Mouse (Mus musculus): ENCODE measurements at regions not wholly inside any gene's neighbourhood (a gene's known extent, or its start where the extent isn't known, plus 50 kb on each side); places are given as distances from the start of the nearest gene placed in this dataset.
A peak's percentile ranks its signal among the peaks of the same experiment; 100 is the strongest.
"Not testable (repeated sequence)": the region's sequence is repeated elsewhere in the genome, so short reads cannot be mapped to it uniquely, and the experiment has no call there.

DNA sequence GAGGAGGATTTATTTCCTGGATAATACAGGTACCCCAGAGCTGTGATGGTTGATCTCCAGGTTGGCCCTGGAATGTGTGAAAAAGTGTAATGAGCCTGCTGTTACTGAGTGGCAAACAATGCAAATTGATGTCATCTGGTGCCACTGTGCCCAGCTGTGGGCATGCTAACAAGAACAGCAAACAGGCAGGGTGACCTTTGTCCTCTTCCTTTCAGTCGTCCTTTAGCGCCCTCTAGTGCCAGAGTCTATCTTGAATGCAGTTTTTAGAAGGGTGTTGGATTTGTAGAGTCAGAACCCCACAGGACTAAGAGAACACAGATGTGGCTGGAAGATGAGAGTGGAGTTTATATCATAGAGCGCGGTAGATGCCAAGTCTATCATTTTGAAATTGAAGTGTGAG lies 164.3 kb downstream of the Sdhaf3 start:
- peak; percentile 19 for DNase-seq (ENCODE audit: low read depth, low spot score)

DNA sequence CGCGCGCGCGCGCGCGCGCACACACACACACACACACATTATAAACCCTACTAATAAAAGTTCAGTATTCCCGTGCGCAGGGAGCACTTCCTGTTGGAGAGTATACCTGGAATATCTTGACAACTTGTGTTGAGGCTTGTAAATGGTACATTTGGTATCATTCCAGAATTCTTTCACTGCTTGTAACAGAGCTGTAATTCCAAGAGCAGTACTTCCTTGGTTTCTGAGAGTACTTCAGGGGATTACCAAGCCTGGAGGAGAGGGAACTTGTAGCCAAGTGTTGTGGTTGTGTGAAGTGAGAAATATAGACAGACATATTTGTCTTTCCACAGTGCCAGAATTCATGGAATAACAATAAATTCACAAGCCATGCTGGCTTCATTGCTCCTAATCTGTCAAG lies 177.2 kb downstream of the Sdhaf3 start:
- no peak for DNase-seq (ENCODE audit: low read depth, low spot score)

DNA sequence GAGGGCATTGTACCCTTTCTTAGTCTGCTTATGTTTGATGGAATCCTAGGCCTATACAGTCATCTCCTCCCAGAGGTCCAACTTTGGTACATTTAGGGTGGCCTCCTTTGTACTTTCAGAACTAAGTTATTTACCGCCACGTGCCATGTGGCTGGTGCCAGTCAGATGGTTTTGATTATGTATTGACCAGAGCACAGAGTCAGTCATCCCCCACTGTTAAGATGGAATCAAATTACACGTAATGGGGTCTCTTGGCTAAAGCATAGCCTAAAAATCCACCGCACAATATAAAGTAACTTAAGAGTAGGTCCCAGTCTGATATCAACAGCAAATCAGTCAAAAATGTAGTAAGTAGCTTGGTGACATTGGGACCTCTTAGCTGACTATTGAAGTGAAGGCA lies 178.3 kb downstream of the Sdhaf3 start:
- DNase-seq (ENCODE audit: low read depth, low spot score) = no peak

DNA sequence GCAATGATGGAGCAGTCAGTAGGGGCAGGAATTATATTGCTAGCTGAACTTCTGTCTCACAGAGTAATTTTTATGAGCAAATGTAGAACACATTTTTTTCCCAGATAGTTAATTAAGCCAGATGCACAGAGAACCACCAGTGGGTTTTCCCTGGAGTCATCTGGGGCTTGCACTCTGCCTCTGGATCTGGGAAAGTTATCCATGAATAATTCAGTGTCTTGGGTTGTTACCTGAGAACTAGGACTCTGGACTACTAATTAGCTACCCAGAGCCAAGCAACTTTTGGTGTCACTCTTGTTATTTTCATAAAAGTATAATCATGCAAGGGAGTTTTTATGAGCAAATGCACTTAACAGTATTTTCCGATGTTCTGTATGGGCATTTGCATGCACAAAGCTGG lies 179.1 kb downstream of the Sdhaf3 start:
- DNase-seq (ENCODE audit: low read depth, low spot score) = no peak

DNA sequence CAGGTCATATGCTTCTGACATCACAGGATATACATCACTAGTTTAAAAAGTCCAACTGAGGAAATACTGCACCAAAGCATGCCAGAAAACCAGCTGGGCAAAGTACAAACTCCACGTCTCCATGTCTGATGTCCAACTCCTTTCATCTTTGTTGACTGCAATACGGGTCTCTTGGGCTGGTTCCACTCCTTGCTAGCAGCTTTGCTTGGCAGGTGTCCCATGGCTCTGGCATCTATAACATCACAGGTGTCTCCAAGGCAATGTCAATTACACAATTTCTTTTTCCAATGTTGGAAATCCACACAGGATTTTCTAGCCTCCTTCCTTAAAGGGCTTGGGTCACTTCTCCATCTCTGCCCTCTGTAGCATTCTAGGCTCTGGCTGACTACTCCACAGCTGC lies 225.9 kb downstream of the Sdhaf3 start:
- DNase-seq (ENCODE audit: low read depth, low spot score) = no peak

DNA sequence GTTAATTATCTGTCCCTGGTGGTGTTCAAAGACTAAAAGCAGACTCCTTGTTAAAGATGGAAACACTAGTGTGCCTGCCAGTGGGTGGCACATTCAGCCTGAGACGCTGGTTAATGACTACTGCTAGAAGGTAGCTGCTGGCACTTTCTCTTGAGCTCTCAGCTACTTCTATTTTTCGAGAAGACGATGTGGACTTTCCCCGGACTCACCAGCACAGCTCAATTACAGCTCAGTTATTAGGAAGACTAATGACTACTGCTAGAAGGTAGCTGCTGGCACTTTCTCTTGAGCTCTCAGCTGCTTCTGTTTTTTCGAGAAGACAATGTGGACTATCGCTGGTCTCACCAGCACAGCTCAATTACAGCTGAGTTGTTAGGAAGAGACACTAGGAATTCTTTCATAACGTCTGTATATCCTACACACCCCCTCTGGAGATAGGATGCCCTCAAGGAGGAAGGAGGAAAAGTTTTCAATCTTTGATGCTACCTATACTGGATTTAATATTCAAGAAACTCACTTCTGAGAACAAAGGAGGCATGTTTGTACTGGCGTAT lies 243.3 kb downstream of the Sdhaf3 start:
- no peak for DNase-seq (ENCODE audit: low read depth, low spot score)

DNA sequence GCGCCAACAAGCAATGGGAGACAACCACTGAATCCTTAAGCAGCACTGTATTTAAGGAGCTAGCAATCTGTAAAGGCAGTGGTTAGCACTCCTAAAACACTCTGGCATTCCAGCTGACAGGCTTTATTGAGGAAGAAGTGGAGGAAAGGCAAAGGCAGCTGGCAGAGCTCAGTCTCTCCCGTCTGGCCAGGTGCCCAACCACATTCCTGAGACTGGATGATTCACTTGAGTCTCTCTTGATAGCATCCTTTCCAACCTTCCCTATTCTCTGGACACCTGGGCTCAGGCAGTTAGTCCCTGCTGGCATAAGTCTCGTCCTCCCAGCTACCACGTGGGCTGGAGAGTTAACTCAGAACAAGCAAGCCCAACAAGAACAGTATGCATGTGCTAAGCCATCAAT lies 260.1 kb downstream of the Sdhaf3 start:
- DNase-seq (ENCODE audit: low read depth, low spot score) = no peak

DNA sequence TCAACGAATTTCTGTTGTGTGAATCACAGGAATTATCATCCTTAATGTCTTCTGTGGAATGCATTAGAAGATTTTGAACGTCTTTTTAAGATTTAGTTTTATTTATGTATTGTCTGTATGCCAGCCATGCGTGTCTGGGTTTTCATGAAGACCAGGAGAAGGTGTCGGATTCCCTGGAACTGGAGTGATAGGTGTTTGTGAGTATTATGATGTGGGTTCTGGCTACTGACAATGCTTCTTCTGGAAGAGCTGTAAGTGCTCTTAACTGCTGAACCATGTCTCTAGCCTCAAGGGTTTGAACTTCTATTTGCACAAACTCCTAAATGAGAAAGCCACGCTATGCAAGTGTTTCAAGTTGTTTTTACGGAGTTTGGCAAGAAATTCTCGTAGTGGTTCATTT lies 296.5 kb downstream of the Sdhaf3 start:
- DNase-seq (ENCODE audit: low read depth, low spot score) = no peak

DNA sequence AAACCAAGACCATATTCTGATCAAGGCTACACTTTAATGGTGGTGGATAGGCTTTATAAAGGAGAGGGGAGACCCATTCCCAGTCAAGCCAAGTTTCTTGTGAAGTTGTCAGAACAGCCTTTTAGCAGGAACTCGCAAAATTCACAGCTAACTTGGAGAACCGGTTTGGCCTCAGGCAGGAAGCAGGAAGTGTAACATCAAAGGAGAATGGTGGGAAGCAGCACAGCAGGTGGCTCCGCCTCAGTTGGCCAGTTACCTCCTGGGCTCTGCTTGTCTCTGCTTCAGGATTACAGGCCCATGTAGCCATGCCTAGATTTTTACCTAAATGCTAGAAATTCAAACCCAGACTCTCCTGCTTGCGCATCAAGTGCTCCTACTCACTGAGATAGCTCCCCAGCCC lies 277.2 kb upstream of the Tac1 start:
- DNase-seq (ENCODE audit: low read depth, low spot score) = no peak

DNA sequence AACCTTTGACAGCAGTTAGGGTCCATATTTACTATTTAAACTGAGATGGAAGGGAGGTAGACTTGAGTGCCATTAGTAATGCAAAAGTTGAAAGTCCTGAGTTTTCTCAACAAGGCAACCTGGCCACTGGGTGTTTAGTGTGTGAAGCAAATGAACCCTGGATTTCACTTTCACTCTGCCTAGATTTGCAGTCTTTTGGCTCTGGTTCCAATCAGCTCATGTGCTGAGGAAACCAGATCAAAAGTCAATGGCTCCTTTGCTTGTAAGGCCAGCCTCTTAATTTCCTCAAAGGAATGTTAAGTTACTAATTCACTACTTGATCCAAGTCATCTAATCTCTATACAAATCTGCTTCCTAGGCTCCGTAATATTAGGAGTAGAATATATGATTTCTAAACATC lies 247.7 kb upstream of the Tac1 start:
- DNase-seq (ENCODE audit: low read depth, low spot score) = no peak

DNA sequence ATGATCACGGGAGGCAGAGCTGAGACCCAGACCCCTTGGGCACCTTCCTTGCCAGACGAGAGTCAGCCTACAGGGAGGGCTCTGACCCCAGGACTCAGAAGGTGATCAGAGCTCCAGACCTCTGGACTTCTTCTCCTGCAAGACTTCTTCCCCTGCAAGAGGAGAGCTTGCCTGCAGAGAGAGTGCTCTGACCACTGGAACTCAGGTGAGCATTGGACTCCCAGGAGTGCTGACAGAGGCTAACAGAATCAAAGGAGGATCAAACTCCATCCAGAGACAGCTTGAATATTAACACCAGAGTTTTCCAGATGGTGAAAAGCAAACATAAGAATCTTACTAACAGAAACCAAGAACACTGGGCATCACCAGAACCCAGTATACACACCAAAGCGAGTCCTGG lies 241.2 kb upstream of the Tac1 start:
- no peak for DNase-seq (ENCODE audit: low read depth, low spot score)

DNA sequence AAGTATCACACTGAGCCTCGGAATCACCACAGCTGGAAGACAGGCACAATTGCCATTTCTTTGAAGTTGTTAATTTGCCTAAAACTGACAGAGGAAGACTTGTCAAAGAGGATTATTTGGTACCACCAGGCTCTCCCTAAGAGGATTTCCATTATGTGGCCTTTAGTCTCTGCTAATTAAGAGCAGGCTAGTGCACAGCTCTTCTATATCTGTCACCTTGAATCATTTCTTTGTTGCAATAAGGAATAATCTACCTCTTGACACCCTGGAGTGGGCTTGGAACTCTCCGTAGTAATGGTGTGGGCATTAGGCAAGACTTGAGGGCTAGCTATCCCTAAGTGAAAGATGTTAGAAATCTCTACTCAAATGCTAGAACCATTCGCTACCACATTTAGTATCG lies 227.7 kb upstream of the Tac1 start:
- no peak for DNase-seq (ENCODE audit: low read depth, low spot score)

DNA sequence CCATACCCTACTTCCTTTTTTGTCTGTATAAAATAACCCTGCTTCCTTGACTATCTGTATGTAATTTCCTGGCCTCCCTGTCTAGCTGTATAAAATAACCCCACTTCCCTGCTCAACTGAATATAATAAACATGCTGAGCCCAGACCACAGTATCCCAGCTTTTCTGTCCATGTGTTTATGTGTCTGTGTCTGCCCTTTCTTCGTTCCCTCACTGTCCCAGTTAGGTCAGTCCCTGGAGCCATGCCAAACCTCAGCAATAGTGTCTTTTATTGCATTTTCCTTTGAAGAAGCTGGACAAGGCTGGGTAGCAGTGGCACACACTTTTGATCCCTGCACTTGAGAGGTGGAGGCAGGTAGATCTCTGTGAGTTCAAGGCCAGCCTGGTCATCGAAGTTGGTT lies 198.0 kb upstream of the Tac1 start:
- DNase-seq (ENCODE audit: low read depth, low spot score) = no peak

DNA sequence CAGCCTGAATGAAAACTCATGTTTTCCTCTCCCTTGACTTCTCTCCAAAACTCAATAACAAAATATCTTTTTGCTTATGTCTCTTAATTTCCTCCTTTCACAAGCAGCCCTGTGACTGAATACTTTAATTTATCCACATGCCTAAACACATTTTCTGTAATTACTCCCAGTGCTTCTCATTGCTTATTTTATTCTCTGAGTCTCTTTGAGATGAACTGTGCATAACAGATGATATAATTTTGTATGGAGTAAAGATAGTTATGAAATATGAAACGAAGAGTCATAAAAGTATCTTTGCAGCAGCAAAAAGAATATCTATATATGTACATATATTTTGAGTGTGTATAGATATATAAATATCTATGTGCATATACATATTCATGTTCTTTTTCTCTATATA lies 187.5 kb upstream of the Tac1 start:
- no peak for DNase-seq (ENCODE audit: low read depth, low spot score)

DNA sequence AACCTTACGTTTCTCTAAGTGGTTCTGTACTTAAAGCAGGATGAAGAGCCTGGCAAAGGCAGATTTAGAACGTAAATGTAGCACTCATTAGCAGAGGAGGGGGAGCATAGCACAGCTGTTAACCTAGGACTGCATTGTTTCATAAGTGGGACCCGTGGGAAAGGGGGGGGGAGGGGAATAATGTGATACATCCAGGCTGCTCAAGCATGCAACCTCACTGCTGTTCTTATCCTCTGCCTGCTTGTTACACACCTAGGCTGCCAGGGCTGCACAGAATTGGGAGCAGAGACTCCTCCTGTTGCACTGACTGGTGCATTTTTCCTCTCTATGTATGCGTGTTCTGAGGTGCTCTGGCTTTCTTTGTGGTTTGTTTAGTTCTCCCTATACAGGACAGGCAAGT lies 180.1 kb upstream of the Tac1 start:
- DNase-seq (ENCODE audit: low read depth, low spot score) = no peak

DNA sequence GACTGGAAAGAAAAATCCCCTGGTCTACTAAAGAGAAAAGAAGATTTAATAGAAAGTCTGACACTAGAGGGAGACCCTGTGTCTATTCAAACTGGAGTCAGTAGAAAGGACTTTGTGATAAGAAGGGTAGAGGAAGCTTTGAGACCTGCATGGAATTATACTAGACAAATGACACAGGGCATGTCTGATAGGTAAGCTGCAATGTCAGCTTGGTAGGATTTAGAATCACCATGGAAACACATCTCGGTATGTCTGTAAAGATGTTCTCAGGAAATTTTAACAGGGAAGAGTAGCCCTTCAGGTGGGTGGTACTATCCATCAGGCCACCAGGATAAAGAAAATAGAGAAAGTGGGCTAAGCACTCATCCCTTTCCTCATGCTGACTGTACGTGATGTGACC lies 178.8 kb upstream of the Tac1 start:
- DNase-seq (ENCODE audit: low read depth, low spot score) = no peak

DNA sequence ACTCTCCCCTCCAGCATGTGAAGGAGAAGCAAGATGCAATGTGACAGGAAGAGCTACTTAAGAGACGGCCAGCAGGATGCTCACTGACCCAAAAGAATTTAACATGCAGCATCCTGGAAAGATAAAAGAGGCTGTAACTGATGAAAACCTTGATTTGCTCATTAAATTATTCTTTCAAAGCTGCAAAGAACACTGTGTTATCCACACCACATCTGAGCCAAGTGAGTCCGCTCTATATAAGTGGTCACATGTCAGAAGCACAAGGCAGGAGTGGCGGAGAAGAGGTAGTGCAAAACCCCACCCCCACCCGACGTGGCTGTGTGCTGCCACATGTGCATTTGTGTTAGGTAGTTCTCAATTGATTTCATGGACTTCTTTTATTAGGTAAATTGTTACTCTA lies 176.0 kb upstream of the Tac1 start:
- no peak for DNase-seq (ENCODE audit: low read depth, low spot score)

DNA sequence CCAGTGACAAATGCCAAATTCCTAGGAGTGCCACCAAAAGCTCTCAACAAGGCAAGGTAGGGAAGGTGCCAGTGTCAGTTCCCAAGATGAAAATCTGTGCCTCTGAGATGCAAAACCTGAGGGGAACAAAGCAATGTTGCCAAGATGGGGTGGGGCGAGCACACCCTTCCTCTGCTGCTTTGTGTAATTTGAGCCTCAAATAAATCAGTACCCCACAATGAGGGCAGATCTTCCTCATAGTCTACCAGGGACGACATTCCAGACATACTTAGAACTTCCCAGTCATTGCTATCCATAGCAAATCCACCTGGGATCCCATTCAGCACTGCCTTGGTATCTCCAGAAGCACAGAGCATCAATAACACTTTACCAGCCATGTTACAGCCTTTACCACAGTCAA lies 129.9 kb upstream of the Tac1 start:
- DNase-seq (ENCODE audit: low read depth, low spot score) = no peak

DNA sequence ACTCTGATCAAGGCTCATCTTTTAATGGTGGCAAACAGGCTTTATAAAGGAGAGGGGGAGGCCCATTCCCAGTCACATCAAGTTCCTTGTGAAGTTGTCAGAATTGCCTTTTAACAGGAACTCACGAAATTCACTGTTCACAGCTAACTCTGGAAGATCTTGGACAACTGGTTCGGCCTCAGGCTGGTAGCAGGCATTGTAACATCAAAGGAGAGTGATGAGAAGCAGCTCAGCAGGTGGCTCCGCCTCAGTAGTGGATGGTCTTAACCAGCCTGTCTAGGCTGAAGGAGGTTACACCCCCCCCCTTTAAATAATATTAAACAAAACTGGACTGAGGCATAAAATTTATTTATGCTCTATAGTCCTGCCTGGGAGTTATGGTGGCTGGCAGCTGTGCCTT lies 113.0 kb upstream of the Tac1 start:
- no peak for DNase-seq (ENCODE audit: low read depth, low spot score)

DNA sequence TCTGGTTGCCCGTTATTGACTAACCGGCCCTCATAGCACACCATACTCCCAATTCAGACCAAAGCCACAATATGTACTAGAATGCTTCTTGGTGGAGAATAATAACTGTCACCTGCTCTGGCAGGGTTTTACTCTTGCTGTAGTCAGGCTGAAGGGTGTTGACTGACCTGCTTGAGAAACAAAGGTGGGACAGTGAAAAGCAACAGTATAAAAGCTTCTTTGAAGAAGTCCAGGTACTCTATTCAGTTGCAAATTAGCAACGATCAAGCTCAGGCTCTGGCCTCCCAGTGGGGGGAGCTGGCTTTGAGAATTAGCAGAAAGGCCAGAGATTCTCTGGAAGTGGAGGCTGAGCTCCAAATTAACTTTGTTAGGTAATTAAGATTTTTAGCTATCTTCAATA lies 112.4 kb upstream of the Tac1 start:
- not testable (repeated sequence) for DNase-seq (ENCODE audit: low read depth, low spot score)

DNA sequence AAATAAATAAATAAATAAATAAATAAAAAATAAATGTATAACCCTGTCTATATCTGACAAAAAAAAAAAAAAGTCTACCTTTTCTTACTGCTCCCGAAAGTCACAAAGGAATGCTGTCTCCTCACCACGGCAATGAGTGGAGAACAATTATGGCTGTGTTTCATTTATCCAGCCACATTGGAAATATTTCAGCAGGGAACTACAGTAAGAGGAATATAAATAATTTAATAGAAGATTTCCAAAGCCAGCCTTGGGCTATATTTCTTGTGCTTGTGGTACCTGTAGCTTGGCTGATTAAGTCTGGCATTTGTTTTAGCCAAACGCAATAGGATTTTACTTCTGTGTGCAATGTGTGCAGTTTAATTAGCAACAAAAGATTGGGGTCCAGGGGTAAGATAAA lies 98.8 kb upstream of the Tac1 start:
- DNase-seq (ENCODE audit: low read depth, low spot score) = no peak

DNA sequence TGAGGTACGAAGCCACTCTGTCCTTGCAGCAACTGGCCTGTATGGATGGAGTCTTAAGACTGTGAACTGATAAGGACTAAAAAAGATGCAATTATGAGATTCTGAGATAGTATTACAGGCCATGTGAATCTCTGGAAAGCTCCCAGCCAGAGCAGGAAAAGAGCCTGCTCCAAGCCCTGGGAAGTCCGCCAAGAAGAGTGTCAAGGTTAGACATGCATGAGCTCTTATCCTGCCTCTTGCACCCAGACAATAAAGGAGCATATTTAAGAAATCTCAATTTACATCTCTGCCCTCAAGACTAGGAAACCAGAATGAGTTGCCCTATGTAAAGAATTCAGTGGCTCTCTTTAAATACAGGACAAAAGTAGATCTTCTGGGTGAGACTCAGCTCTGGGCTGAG lies 90.8 kb upstream of the Tac1 start:
- no peak for DNase-seq (ENCODE audit: low read depth, low spot score)

DNA sequence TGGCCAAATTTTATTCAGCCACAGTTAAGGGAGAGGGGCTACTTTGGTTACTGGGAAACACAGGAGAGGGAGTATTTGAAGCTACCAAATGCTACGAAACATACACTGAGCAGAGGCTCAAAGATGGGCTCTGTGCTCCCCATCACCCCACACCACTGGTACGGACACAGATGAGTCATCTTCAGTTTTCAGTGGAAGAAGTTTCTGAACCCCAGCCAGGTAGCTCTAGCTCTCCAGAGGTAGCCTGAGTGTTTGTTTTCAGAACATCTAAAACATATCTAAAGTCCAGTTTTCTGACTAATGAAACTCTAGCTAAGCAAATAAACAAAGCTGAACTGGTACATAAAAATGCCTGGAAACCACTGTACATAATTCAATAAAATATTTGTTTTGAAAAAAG lies 90.3 kb upstream of the Tac1 start:
- DNase-seq (ENCODE audit: low read depth, low spot score) = no peak

DNA sequence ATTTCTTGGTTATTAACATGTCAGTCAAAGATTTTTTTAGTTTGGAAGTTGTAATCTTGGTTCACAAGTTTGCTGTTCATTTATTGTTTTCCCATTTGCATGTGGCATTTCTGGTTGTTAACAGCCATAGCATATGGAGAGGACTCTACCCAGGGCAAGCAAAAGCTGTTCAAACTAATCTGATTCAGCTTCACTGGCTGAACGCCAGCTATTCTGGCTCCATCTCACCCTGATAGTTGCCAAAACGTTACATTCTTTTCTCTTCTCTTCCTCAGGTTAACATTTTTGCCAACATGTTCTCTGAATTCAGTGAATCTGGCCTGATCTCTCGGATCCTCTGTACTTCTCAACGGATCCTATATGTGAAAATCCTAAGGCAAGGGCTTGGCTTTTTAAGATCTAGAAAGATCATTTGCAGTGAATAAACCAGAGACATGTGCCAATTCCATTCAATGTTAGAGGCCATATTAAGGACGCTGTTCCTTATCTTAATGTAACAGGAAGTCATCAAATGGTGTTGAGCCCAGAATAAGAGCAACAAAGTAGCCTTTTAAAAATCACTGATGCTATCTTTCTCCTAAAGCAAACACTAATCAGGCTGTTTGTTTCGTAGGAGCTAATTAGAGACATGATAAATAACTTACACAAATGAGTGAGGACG lies 82.2 kb upstream of the Tac1 start:
- no peak for DNase-seq (ENCODE audit: low read depth, low spot score)

Measured in CD4-positive, CD25-positive, alpha-beta regulatory T cell, adult 2 months (primary cell).